Mouse (Mus musculus) cerebellum, postnatal 10 days (tissue): ENCODE results near the gene Adamtsl4.

Experiments used
- DNase-seq, 2 experiments: peaks; one replicate each; pipeline ENCODE4 v3.0.0; 2021; ENCODE audit warnings: mixed read lengths in 2 of 2

Adamtsl4 gene

GRCm38 (mm10) chr3:95687524-95688421 is at the start of gene Adamtsl4:
Gene Adamtsl4 (minus strand): TSS chr3:95687917.
- DNase-seq = peak; percentile 59 to 60

DNA sequence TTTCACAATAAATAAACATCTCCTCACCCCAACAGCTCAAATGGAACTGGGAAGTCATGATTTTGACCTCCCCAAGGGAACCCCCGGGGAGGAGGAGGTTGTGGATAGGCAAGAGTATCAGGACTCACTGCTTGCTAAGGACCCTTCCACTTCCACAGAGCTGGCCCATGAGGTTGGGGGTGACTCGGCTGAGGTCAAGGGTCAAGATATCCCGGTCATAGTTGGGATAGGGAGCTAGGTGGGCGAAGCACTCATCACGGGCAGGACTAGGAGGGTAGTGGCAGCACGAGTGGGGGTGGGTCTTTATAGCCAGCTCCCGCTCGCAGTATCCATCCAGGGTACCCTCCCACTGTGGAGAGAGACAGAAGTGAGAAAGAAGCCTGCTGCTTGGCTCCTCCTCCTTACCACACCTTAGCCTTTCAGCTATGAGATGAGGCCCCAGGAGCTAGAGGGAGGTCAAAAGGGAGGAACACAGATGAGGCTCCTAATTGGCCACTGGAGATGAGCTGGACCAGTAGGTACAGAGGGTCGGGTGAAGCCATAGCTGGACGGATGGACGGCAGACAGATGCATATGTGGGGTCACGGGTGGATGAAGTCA is 47.5 kb upstream of the Adamtsl4 start:
- no peak for DNase-seq

DNA sequence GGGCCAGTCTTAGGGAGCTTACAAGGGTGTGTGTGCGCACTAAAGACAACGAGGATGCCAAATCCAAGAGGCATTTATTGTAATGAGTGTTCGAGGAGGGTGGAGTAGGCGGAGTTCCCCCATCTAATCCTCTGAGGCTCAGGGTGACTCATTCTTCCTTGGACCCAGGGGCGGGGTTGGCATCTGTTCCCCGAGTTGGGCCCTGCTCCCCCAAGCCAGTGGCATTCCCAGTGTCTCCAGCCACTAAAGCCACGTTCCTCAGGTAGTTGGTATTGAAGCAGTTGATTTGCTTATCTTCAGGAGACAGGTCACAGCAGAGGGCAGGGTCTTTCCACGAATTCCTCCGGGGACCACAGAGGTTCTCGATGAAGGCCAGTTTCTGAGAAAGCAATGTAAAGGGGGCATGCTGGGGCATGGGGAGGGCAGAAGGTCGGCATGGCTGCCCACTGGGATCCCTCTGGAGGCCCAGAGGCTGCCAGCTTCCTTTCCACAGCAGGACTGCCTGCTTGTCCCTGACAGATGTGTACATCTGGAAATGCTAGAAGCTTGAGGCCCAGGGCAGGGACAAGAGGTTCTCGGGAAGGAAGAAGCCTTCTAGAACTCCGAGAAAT is 46.5 kb upstream of the Adamtsl4 start:
- DNase-seq = no peak

GRCm38 (mm10) chr3:95732744-95733521 is 45.2 kb upstream of the Adamtsl4 start:
- peak in 1 of 2 experiments; percentile 14 for DNase-seq

DNA sequence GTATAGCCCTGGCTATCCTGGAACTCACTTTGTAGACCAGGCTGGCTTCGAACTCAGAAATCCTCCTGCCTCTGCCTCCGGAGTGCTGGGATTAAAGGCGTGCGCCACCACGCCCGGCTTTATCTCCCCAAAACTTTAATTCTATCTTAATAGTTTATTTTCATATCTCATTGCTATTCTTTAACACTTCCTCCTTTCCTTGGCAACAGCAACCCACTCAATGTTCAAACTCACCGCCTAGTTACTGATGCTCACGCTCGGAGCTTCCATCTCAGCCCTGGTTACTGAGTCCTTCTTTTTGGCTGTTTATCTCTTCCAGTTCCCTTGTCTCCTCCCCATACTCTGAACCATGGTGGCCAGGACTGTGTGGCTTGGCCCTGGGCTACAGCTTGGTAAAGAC is 44.6 kb upstream of the Adamtsl4 start:
- DNase-seq = no peak

DNA sequence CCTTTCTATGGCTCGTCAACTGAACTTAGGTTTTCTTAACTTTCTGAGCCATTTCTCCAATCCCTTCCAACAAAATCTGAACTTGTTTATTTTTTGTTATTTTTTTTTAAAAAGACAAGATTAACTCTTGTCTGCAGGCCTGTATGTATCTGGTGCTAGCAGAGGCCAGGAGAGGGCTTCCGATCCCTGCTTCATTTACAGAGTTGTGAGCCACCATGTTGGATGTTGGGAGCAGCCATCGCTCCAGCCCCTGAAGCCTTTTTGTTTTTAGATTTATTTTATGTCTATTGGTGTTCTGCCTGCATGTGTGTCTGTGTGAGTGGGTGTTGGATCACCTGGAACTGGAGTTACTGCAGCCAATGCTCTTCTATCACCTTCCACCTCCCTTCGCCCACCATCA is 44.1 kb upstream of the Adamtsl4 start:
- no peak for DNase-seq

GRCm38 (mm10) chr3:95730431-95730830 is 42.7 kb upstream of the Adamtsl4 start:
- DNase-seq = no peak

DNA sequence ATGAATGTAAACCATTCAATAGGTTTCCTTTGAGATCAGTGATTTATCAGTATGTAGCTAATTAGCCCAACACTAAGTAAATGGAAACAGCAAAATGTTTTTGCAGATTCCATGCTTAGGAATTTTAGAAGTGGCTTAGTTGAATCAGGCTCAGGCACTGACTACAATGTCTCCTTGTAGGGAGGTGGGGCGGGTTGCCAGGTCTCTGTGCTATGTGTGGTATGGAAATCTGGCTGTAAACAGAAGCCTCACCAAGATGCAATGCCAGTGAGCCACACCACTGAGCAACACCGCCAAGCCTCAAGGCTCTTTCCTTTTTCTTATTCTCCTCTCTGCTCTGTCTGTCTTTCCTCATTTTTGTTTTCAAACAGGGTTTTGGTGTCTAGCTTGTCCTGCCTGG is 41.2 kb upstream of the Adamtsl4 start:
- no peak for DNase-seq

DNA sequence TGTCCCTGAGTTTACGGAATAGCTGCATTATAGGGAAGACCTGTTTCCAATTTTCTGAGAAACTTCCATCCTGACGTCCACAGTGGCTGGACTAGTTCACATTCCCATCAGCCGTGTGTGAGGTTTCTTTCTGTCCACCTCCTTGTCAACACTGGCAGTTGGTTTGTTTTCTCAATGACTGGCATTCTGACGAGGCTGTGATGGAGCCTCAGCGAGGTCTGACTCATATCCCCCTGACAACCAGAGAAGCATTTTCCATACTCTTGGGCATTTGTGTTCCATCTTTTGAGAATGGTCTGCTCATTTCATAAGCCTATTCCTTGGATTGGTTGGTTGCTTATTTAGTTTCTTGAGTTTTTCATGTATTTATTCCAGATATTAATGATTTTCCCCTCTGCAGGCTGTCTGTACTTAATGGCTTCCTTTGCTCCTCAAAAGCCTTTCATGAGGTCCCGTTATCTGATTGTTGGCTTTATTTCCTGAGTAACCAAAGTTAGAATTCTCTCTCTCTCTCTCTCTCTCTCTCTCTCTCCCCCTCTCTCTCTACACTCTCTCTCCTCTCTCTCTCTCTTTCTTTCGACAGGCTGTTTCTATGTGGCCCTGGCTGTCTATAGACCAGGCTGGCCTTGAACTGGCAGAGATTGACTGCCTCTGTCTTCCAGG is 39.1 kb upstream of the Adamtsl4 start:
- DNase-seq = no peak

DNA sequence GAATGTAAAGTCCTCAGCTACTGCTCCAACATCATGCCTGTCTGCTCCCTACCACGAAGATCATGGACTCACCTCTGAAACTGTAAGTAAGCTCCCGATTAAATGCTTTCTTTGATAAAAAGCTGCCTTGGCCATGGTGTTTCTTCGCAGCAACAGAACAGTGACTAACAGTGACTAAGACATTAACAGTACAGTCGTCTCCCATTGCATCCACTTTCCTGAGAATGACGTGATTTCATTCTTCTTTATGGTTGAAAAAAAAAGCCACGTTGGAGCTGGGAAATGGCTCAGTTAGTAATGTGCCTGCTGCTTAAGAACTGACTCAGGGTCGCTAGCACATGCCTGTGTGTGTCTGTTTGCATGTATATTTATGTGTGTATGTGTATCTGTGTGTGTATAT is 38.1 kb upstream of the Adamtsl4 start:
- DNase-seq = no peak

DNA sequence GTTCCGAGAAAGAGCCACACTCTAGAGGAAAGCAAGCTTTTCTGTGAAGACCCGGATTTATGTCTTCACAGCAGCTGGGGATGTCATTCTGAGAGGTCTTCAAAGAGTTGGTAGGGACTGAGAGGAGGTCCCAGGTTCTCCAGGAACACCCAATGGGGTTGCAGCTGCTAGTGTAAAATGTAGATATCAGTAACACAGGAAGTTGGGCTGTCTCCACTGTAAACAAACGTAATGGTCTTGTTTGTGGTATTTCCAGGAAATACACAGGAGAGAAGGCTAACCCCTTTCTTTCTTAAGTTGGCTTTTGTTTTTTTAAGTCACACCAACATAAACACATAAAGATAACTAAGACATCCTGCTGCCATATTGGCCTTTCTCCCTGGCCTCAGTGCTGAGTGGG is 34.7 kb upstream of the Adamtsl4 start:
- no peak for DNase-seq

- DNase-seq = no peak
Measured at GRCm38 (mm10) chr3:95718153-95718552, 30.4 kb upstream of the Adamtsl4 start.

DNA sequence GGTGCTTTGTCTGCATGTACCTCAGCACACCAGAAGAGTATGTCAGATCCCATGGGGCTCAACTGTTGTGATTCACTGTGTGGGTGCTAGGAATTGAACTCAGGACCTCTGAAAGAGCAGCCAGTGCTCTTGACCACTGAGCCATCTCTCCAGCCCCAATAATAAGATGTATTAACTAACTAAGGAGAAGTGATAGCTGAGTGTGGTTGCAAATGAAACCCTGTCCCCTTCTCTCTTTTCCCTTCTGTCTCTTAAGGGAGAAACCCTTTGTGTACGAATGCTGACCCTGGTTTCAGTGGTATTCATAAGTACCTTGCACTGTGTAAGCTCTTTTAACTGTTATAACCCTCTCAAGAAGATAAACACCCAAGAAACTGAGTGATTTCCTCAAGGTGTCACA is 28.4 kb upstream of the Adamtsl4 start:
- DNase-seq = no peak

GRCm38 (mm10) chr3:95709967-95710366 is 22.2 kb upstream of the Adamtsl4 start:
- no peak for DNase-seq

DNA sequence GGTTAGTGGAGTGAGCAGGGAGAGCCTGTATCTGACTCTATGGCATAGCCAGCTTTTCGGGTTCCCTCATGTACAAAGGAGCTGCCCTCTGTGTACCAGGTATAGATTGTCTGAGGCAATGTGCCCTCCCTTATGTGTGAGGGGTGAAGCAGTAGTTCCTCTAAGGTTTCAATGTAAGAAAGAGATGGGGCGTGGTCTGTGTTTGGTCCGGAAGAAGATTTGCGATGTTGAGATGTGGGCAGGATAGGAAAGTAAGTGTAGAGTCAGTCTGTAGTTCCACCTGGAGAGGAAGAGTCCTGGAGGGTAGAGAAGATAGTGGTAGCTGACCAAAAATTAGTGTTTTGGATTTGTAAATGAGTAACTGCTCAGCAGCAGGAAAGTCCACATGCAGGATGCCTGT is 21.3 kb upstream of the Adamtsl4 start:
- no peak for DNase-seq

DNA sequence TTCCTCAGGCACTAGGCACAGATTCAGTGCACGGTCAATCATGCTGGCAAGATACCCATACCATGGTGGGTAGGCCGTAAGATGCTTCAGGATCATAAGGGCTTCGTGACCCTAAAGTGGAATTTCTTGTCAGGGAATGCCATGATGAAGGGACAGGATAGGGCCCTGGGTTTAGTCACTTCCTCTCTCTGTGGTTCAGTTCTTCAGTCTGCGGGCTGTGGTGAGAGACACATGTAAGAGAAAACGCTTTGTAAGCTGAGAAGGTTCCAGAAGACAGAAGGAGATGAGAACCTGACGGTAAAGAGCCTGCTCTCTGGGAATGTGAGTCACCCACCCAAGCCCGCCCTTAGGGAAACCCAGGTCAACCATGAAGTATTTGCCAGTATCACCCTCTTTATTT is 19.8 kb upstream of the Adamtsl4 start:
- no peak for DNase-seq

GRCm38 (mm10) chr3:95706273-95706672 is 18.6 kb upstream of the Adamtsl4 start:
- DNase-seq = no peak

GRCm38 (mm10) chr3:95704612-95705011 is 16.9 kb upstream of the Adamtsl4 start:
- DNase-seq = no peak

GRCm38 (mm10) chr3:95703276-95703675 is 15.6 kb upstream of the Adamtsl4 start:
- DNase-seq = no peak

GRCm38 (mm10) chr3:95701877-95702540 is 14.3 kb upstream of the Adamtsl4 start:
- DNase-seq = peak; percentile 78 to 80

DNA sequence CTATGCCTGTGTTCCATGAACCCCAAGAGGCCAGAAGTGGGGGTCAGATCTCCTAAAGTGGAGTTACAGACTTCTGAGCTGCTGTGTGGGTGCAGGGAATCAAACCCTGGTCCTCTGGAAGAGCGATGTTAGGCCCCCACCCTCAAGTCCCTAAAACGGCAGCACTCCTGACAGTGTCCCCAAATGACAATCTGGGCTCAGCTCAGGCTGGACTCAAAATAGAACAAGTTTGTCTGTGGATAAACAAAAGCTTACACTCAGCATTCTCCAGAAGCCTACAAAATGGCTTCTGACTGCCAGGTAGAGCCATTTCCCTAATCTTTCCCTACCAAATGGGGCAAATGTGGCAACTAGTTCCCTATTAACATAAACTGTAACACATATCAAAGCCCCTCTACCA is 13.4 kb upstream of the Adamtsl4 start:
- no peak for DNase-seq

DNA sequence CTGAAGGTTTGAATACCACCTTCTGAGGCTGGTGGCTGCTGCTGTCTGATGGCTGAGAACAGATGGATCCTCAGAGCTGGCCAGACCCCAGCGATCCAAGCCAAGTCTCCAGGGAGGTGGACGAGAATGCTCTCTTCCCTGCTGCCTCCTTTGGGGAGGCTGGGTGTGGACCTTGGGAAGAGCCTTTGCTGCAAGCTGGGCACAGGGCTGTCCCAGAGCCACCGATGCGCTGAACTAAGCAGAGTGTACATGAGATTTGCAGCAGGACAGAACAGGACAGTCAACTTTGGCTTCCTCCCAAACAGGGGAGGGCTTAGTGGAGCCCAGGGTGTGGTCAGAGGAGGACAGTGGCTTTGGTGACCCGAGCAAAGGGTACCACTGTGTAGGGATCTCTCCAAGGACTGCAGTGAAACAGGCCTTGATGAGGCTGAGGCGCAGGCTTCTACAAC is 12.5 kb upstream of the Adamtsl4 start:
- DNase-seq = peak; percentile 80 to 82
